Mouse (Mus musculus) hindbrain, postnatal 0 days (tissue): Measurements from ENCODE around the gene Rab34. TPM values are rescaled to one million over a fixed set of nuclear protein-coding genes. Genes with fewer than 3 reads are reported as not detected.

ENCODE experiments used
- ATAC-seq: fragments of 200-750 bp; cut with Nextera tagmentation; 2 replicates; pipeline ENCODE4 v1.8.0; 2017; ENCODE audit warnings: mild to moderate bottlenecking, moderate TSS enrichment, moderate library complexity
- DNase-seq: peaks from one replicate; pipeline ENCODE4 v3.0.0-alpha.2; 2015; ENCODE audit warnings: low spot score
- H3K27ac ChIP-seq: fragments of 300-500 bp; sonication (generic); 2 replicates; pipeline ENCODE4 v1.5.1; 2014; ENCODE audit warnings: mild to moderate bottlenecking
- H3K27me3 ChIP-seq: fragments of 300-500 bp; sonication (generic); 2 replicates; pipeline ENCODE4 v1.6.1; 2014; ENCODE audit warnings: low read length, mixed read lengths; ENCODE audit not compliant: insufficient read depth
- H3K36me3 ChIP-seq: fragments of 300-500 bp; sonication (generic); 2 replicates; pipeline ENCODE4 v1.6.1; 2014; ENCODE audit warnings: low read length, mixed read lengths; ENCODE audit not compliant: insufficient read depth
- H3K4me1 ChIP-seq: fragments of 300-500 bp; sonication (generic); 2 replicates; pipeline ENCODE4 v1.6.1; 2014; ENCODE audit warnings: antibody characterized with exemption, low read length, mixed read lengths; ENCODE audit not compliant: insufficient read depth
- H3K4me2 ChIP-seq: fragments of 300-500 bp; sonication (generic); 2 replicates; pipeline ENCODE4 v1.6.1; 2014; ENCODE audit warnings: low read depth, mild to moderate bottlenecking, low read length, moderate library complexity, mixed read lengths
- H3K4me3 ChIP-seq: fragments of 300-500 bp; sonication (generic); 2 replicates; pipeline ENCODE4 v1.5.1; 2014; ENCODE audit warnings: low read length
- H3K9ac ChIP-seq: fragments of 300-500 bp; sonication (generic); replicated peaks from 2 replicates; pipeline ENCODE4 v1.6.1; 2014; ENCODE audit warnings: mild to moderate bottlenecking, low read length, moderate library complexity, mixed read lengths
- H3K9me3 ChIP-seq: fragments of 300-500 bp; sonication (generic); 2 replicates; pipeline ENCODE4 v1.6.1; 2016; ENCODE audit warnings: low read length, mixed read lengths
- CTCF ChIP-seq: IDR thresholded peaks from 2 replicates; pipeline ENCODE4 v1.5.1; 2016; ENCODE audit warnings: antibody characterized with exemption, control low read depth, low read depth
- WGBS: fragments of 180-500 bp; shearing (Covaris S2); extraction: QIAGEN DNeasy Blood & Tissue Kit; methylation state at CpG from one replicate; pipeline ENCODE4 v1.1.7; 2014; 5-methylcytosine and 5-hydroxymethylcytosine counted together
- polyA plus RNA-seq: library from polyadenylated mRNA; unstranded; fragments of >200 nt; fragmentation: Nextera tagmentation; extraction: Ambion mirVana; gene quantifications from 2 replicates; pipeline ENCODE4 v1.2.1, GENCODE M21; 2015
- total RNA-seq: library from RNA; depleted of rRNA; stranded (reverse); fragments of >200 nt; gene quantifications from 2 replicates; pipeline ENCODE4 v1.2.3, GENCODE M21; 2014

Gene Rab34
- total and polyA plus RNA-seq, 2 experiments from 2014 or later, result 63.5 to 96.4 TPM

- Histone ChIP-seq H3K4me2 (0 out of 2 replicates have a peak overlapping the region, but pooled peaks have one; percentile 2), H3K36me3 (peaks cover 39% of the 10 kb centered on the region)
Measured at GRCm38 (mm10) chr11:78152299-78153231, 35.7 kb upstream of the Rab34 start.

GRCm38 (mm10) chr11:78153778-78154177 is 34.5 kb upstream of the Rab34 start:
- H3K27ac ChIP-seq, result peak overlapping the region; percentile 88
- no peaks in the 10 kb centered on the region for H3K27me3 ChIP-seq
- H3K9me3 ChIP-seq, result no peaks in the 10 kb centered on the region
- peaks cover 46% of the 10 kb centered on the region for H3K36me3 ChIP-seq
- ATAC-seq (no peak), DNase-seq (peak; percentile 45)
- H3K4me1 ChIP-seq, result peaks cover 18% of the 10 kb centered on the region
- no peak overlapping the region; the same call in 1 of the 2 replicates for H3K9ac ChIP-seq
- no peak for TF ChIP-seq CTCF
- no peak overlapping the region for H3K4me2 ChIP-seq
- 56% methylated on average over 13 of the region's 13 CpGs for WGBS
- no peak overlapping the region for H3K4me3 ChIP-seq

More at GRCm38 (mm10) chr11:78152299-78153231, 35.7 kb upstream of the Rab34 start:
- H3K9me3 ChIP-seq, result no peaks in the 10 kb centered on the region
- 15% methylated on average over 9 of the region's 9 CpGs for WGBS
- H3K4me3 ChIP-seq, result no peak overlapping the region
- no peak for TF ChIP-seq CTCF
- ATAC-seq (peak; percentile 88), DNase-seq (peak; percentile 95)
- H3K9ac ChIP-seq, result no peak overlapping the region
- H3K27me3 ChIP-seq, result no peaks in the 10 kb centered on the region
- peaks cover 18% of the 10 kb centered on the region for H3K4me1 ChIP-seq
- peak overlapping the region; percentile 88 for H3K27ac ChIP-seq

DNA sequence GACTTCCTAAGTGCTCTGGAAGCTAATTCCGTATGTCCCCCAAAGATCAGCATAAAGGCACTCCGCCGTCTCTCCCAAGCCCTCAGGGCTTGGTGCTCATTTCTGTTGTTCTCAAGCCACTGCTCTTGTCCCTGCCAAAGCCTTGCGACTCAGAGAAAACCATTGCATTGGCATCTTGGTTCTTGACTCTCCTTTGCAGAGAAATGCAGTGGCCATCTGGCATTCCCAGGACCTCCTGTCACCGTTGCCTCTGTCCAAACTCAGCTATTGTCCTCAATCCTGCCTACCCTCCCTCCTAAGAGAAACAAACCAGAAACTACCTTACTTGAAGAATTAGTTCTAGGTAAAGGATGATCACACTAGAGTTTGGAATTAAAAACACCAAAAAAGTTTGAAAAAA is 32.6 kb upstream of the Rab34 start:
- H3K4me2 ChIP-seq, result no peak overlapping the region
- no peak overlapping the region for H3K4me3 ChIP-seq
- H3K27ac ChIP-seq, result peak overlapping the region; percentile 88; the same call in 1 of the 2 replicates
- H3K9me3 ChIP-seq, result no peaks in the 10 kb centered on the region
- H3K36me3 ChIP-seq, result peaks cover 48% of the 10 kb centered on the region
- 51% methylated on average over 5 of the region's 5 CpGs for WGBS
- H3K27me3 ChIP-seq, result no peaks in the 10 kb centered on the region
- H3K9ac ChIP-seq, result no peak overlapping the region
- peaks cover 18% of the 10 kb centered on the region for H3K4me1 ChIP-seq
- ATAC-seq (no peak), DNase-seq (no peak)
- TF ChIP-seq CTCF, result no peak

DNA sequence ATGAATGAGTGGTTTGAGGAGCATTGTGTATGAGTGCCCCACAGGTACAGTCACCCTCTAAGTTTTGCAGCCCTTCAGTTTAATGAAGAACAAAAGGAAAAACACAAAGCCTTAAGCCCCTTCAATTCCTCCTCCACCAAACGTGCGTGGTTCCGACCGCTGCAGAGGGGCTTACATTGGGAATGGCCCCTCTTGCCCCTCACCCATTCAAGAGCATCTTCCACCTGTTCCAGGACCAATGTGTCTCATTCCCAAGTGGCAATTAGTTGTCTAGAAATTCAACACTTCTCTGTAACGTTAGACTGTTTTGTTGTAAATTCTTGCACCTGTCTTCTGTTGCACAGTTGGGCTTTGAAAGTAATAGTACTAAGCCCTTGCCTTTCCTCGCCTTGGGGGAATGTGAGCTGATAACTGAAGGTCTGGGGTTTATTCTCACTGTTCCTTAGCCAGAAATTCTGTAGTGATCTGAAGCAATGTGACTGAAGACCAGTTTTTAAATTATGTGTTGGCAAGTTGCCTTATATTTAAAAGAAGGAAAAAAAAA is 32.0 kb upstream of the Rab34 start:
- no peak for ATAC-seq
- H3K4me1 ChIP-seq, result peaks cover 18% of the 10 kb centered on the region
- no peaks in the 10 kb centered on the region for H3K9me3 ChIP-seq
- H3K4me2 ChIP-seq, result no peak overlapping the region
- peaks cover 53% of the 10 kb centered on the region for H3K36me3 ChIP-seq
- no peak for TF ChIP-seq CTCF
- no peak overlapping the region for H3K9ac ChIP-seq
- WGBS, result 69% methylated on average over 6 of the region's 6 CpGs
- peak overlapping the region; percentile 88; the same call in 1 of the 2 replicates for H3K27ac ChIP-seq
- H3K4me3 ChIP-seq, result no peak overlapping the region
- no peak for DNase-seq
- H3K27me3 ChIP-seq, result no peaks in the 10 kb centered on the region

- no peak overlapping the region for H3K27ac ChIP-seq
- H3K4me3 ChIP-seq, result no peak overlapping the region
- peaks cover 16% of the 10 kb centered on the region for H3K4me1 ChIP-seq
- H3K9me3 ChIP-seq, result no peaks in the 10 kb centered on the region
- 29% methylated on average over 2 of the region's 2 CpGs for WGBS
- peak; percentile 99 for TF ChIP-seq CTCF
- H3K36me3 ChIP-seq, result peaks cover 53% of the 10 kb centered on the region
- no peak overlapping the region for H3K4me2 ChIP-seq
- no peaks in the 10 kb centered on the region for H3K27me3 ChIP-seq
- H3K9ac ChIP-seq, result no peak overlapping the region
- DNase-seq, result peak; percentile 92
- peak; percentile 63 for ATAC-seq
Measured at GRCm38 (mm10) chr11:78159096-78159495, 29.1 kb upstream of the Rab34 start.

DNA sequence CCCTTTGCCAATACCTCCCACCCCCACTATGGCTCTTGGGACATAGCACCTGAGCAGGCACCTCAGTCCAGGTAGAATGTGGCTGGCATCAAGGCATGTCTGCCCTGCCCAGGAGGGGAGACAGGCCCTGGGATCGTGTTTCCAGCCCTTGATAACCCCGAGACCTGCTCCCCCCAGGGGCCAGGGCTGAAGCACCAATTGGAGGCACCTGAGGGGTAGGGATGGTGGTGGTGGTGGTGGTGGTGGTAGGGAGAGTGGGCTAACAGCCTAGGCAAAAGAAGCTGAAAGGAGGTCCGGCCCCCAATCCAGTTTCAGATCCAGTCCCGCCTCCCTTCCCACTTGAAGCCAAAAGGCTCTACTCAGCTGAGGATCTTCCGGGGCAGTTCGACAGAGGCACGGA is 28.7 kb upstream of the Rab34 start:
- H3K9me3 ChIP-seq, result no peaks in the 10 kb centered on the region
- DNase-seq (no peak), ATAC-seq (no peak)
- H3K4me2 ChIP-seq, result no peak overlapping the region
- TF ChIP-seq CTCF, result no peak
- no peaks in the 10 kb centered on the region for H3K27me3 ChIP-seq
- H3K4me1 ChIP-seq, result peaks cover 14% of the 10 kb centered on the region
- no peak overlapping the region for H3K4me3 ChIP-seq
- no peak overlapping the region for H3K9ac ChIP-seq
- WGBS, result 78% methylated on average over 7 of the region's 7 CpGs
- H3K36me3 ChIP-seq, result peaks cover 48% of the 10 kb centered on the region
- no peak overlapping the region for H3K27ac ChIP-seq
